Mouse (Mus musculus): ENCODE measurements around the gene Bfsp1. TPM values are rescaled to one million over a fixed set of nuclear protein-coding genes. Genes with fewer than 3 reads are reported as not detected.

The Bfsp1 gene
- polyA plus RNA-seq (2017; shearing (Covaris generic)) = not detected

GRCm38 (mm10) chr2:143862484-143863231, at the start of gene Bfsp1:
Gene Bfsp1, minus strand, starts transcription at chr2:143863173.

Other genes starting within 250 kb of the Bfsp1 start
- 32.7 TPM for gene Dstn, start 52.1 kb upstream of the Bfsp1 start, polyA plus RNA-seq (2017; shearing (Covaris generic))
- 24.6 TPM for gene Rrbp1, start 148.1 kb upstream of the Bfsp1 start, polyA plus RNA-seq (2017; shearing (Covaris generic))
- not detected for gene Banf2, start 169.9 kb upstream of the Bfsp1 start, polyA plus RNA-seq (2017; shearing (Covaris generic))